Mouse (Mus musculus): ENCODE results near the gene Phex.

Gene Phex

GRCm38 (mm10) chrX:157306796-157307405 lies 108.2 kb downstream of the Phex start:
- DNase-seq: no peak

- DNase-seq: no peak
These were observed 109.3 kb downstream of the Phex start for GRCm38 (mm10) chrX:157305852-157306232.

- DNase-seq: no peak
These were observed 109.8 kb downstream of the Phex start for GRCm38 (mm10) chrX:157305193-157305851.

GRCm38 (mm10) chrX:157292411-157292810 lies 122.7 kb downstream of the Phex start:
- DNase-seq: no peak

- DNase-seq: no peak
These were observed 138.5 kb downstream of the Phex start for GRCm38 (mm10) chrX:157276581-157276980.

- DNase-seq: no peak
These were observed 141.8 kb downstream of the Phex start for GRCm38 (mm10) chrX:157273291-157273690.

GRCm38 (mm10) chrX:157271609-157272008 lies 143.5 kb downstream of the Phex start:
- no peak for DNase-seq

- DNase-seq: no peak
These were observed 145.3 kb downstream of the Phex start for GRCm38 (mm10) chrX:157269726-157270305.

GRCm38 (mm10) chrX:157268141-157268540 lies 147.0 kb downstream of the Phex start:
- no peak for DNase-seq

GRCm38 (mm10) chrX:157202736-157203135 lies 212.4 kb downstream of the Phex start:
- no peak for DNase-seq

GRCm38 (mm10) chrX:157184167-157184566 lies 230.9 kb downstream of the Phex start:
- DNase-seq: no peak

GRCm38 (mm10) chrX:157180845-157181244 lies 234.3 kb downstream of the Phex start:
- DNase-seq: no peak

GRCm38 (mm10) chrX:157164142-157164541 lies 251.0 kb downstream of the Phex start:
- DNase-seq: no peak

GRCm38 (mm10) chrX:157163394-157163793 lies 251.7 kb downstream of the Phex start:
- DNase-seq: no peak

- DNase-seq: no peak
These were observed 270.4 kb downstream of the Phex start for GRCm38 (mm10) chrX:157144675-157145074.

- no peak for DNase-seq
These were observed 275.5 kb downstream of the Phex start for GRCm38 (mm10) chrX:157139601-157140000.

All from thymus, postnatal 14 days (tissue).